Mouse (Mus musculus) embryonic facial prominence, embryonic 10.5 days (tissue): ENCODE results near the gene Arnt2. TPM values are rescaled to one million over a fixed set of nuclear protein-coding genes. Genes with fewer than 3 reads are reported as not detected.
A peak's percentile ranks its signal among the peaks of the same experiment; 100 is the strongest.

ENCODE experiments used
- DNase-seq: peaks from one replicate; pipeline ENCODE4 v3.0.0-alpha.2; 2017; ENCODE audit warnings: low spot score
- H3K27ac ChIP-seq: fragments of 300-500 bp; sonication (generic); replicated peaks from 2 replicates; pipeline ENCODE4 v1.5.1; 2016; ENCODE audit warnings: mild to moderate bottlenecking
- H3K27me3 ChIP-seq: fragments of 300-500 bp; sonication (generic); replicated peaks from 2 replicates; pipeline ENCODE4 v1.6.1; 2016; ENCODE audit warnings: low read depth, mild to moderate bottlenecking; ENCODE audit not compliant: poor library complexity, severe bottlenecking
- H3K36me3 ChIP-seq: fragments of 300-500 bp; sonication (generic); replicated peaks from 2 replicates; pipeline ENCODE4 v1.6.1; 2016; ENCODE audit warnings: mild to moderate bottlenecking, moderate library complexity
- H3K4me1 ChIP-seq: fragments of 300-500 bp; sonication (generic); 2 replicates; pipeline ENCODE4 v1.6.1; 2016
- H3K4me3 ChIP-seq: fragments of 300-500 bp; sonication (generic); 2 replicates; pipeline ENCODE4 v1.5.1; 2016; ENCODE audit warnings: mild to moderate bottlenecking, moderate library complexity
- H3K9me3 ChIP-seq: fragments of 300-500 bp; sonication (generic); 2 replicates; pipeline ENCODE4 v1.6.1; 2016; ENCODE audit warnings: mild to moderate bottlenecking
- WGBS: fragments of 180-500 bp; shearing (Covaris S2); methylation state at CpG from one replicate; pipeline ENCODE4 v1.1.7; 2016; 5-methylcytosine and 5-hydroxymethylcytosine counted together
- polyA plus RNA-seq: library from polyadenylated mRNA; unstranded; fragments of >200 nt; fragmentation: Nextera tagmentation; extraction: Ambion mirVana; gene quantifications from 2 replicates; pipeline ENCODE4 v1.2.1, GENCODE M21; 2016

Arnt2 gene
- polyA plus RNA-seq, 1 experiment from 2014 or later, result 22.2 TPM

DNA sequence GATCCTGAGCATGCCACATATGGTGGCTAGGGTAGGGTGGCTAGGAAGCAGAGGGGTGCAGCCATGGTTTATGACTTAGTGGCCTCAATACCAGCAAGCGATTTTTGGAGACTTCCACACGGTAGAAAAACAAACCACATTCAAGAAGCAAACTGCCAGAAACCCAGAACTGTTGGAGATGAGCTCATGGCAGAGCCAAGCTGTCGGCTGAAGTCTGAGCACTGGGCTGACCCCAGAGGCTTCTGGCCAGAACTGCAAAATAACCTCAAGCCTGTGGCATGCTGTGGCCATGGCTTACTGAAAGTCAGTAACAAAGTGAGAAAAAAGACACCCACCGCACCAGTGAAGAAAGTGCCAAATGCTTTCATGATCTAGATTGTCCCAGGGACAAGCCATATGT is 110.4 kb downstream of the Arnt2 start:
- Histone ChIP-seq H3K4me3 (no peak overlapping the region), H3K9me3 (no peaks in the 10 kb centered on the region), H3K27me3 (no peaks in the 10 kb centered on the region), H3K4me1 (no peaks in the 10 kb centered on the region), H3K27ac (no peak overlapping the region), H3K36me3 (peaks cover 25% of the 10 kb centered on the region)
- no peak for DNase-seq
- 93% methylated on average over 4 of the region's 4 CpGs for WGBS

DNA sequence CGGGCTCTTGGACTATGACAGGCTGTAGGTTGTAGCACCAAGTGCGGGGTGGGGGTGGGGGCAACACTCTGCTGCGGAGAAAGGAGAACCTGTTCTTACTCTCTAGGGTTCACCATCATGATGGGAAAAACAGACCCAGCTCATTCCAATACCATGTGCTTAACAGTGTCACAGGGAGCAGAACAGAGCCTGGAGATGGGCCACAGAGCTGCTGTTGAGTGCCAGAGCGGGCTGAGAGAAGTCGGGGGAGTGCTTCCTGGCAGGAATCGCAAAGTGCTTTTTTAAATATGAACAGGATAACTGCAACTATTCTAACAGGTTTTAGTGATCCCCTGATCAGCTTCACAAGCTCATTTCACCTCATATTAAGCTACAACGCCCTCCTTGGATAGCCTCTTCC is 116.9 kb downstream of the Arnt2 start:
- H3K4me1 ChIP-seq, result no peaks in the 10 kb centered on the region
- no peak for DNase-seq
- no peaks in the 10 kb centered on the region for H3K27me3 ChIP-seq
- H3K27ac ChIP-seq, result no peak overlapping the region
- H3K9me3 ChIP-seq, result no peaks in the 10 kb centered on the region
- H3K4me3 ChIP-seq, result no peak overlapping the region
- 88% methylated on average over 7 of the region's 7 CpGs for WGBS
- peaks cover 34% of the 10 kb centered on the region for H3K36me3 ChIP-seq

DNA sequence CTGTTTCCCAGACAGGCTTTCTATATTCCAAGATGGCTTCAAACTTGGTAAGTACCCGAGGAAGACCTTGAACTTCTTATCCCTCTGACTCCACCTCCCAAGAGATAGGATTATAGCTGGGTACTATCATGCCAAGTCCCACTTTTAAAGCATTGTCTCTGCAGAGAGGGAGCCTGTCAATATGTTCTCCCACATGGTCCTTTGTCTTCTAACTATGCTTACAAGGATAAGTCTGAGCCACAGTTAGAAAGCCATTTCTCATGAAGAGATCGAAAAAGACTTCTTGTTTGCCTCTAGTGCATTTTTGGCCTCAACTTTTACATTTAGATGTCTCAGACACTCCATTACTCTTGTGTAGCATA is 122.8 kb downstream of the Arnt2 start:
- Histone ChIP-seq H3K9me3 (no peaks in the 10 kb centered on the region), H3K27ac (no peak overlapping the region), H3K4me3 (no peak overlapping the region), H3K4me1 (no peaks in the 10 kb centered on the region), H3K36me3 (peaks cover 44% of the 10 kb centered on the region), H3K27me3 (no peaks in the 10 kb centered on the region)
- no peak for DNase-seq
- WGBS, result 87% methylated on average over 2 of the region's 2 CpGs

DNA sequence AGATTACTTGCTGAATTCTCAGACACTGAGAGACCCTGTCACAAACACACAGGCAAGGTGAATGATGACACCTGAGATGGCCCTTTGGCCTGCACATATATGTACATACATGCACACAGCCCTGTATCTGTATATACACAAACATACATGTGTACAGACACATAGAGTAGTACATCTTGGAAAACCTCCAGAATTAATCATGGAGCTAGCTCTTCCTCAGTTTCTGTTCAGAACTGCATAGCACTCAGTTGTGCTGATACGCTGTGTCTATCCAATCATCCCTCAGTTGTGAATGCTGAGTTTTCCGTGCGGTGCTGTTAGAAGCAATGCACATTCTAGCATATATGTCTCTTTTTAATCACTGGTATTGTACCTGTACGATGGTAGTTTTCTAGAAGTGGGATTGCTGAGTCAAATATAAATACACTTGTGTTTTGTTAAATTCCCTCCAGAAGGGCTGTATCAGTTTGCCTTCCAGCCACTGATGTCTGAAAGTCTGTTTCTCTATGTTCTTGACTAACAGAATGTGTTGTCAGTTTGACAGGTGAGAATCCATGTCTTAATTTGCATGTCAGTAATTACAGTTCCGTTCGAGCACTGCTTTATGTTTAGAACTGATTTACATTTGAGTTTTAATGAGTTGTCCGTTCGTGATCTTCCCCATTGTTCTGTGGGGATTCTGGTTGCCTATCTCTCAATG is 123.3 kb downstream of the Arnt2 start:
- Histone ChIP-seq H3K36me3 (peaks cover 47% of the 10 kb centered on the region), H3K27me3 (no peaks in the 10 kb centered on the region), H3K4me1 (no peaks in the 10 kb centered on the region), H3K4me3 (no peak overlapping the region), H3K27ac (no peak overlapping the region), H3K9me3 (no peaks in the 10 kb centered on the region)
- no peak for DNase-seq
- WGBS, result 92% methylated on average over 8 of the region's 8 CpGs

DNA sequence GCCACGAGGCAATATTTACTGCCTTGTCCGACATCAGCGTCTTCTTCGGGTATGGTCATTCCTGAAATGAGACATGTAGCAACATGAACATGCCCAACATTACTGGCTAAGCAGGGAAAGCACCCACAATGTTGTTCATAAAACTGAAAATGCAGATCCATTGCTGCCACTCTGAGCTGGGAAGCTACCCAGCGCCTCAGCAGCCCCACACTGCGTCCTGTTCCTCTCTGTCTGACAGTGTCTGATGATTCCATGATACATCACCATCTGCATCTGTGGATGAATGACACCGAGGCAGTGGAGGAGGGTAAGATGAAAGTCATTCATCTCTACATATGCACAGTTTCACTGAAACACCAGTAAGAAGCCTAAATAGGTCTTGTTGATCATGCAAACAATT is 124.2 kb downstream of the Arnt2 start:
- Histone ChIP-seq H3K27me3 (no peaks in the 10 kb centered on the region), H3K4me3 (no peak overlapping the region), H3K36me3 (peaks cover 48% of the 10 kb centered on the region), H3K9me3 (no peaks in the 10 kb centered on the region), H3K4me1 (no peaks in the 10 kb centered on the region), H3K27ac (no peak overlapping the region)
- WGBS, result 93% methylated on average over 7 of the region's 7 CpGs
- DNase-seq, result no peak

DNA sequence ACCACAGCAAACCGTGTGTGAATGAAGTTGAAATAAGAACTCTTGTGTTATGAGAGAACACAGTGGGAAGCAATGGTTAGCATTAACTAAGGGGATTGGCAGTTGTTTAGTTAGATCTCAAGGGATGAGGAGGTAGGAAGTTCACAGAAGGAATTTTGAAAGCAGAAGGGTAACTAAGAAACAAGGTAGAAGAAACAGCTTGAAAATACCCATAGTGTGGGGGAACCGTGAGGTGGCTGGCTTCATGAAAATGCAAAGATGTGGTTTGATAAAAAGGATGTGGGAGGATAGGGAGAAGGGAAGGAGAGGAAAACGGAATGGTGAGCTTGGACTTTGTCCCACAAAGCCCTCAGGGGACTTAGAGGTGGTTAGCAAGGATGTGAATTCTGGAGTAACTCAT is 125.0 kb downstream of the Arnt2 start:
- H3K4me3 ChIP-seq, result no peak overlapping the region
- peaks cover 55% of the 10 kb centered on the region for H3K36me3 ChIP-seq
- no peak for DNase-seq
- WGBS, result 83% methylated on average over 3 of the region's 3 CpGs
- H3K9me3 ChIP-seq, result no peaks in the 10 kb centered on the region
- H3K27ac ChIP-seq, result no peak overlapping the region
- no peaks in the 10 kb centered on the region for H3K4me1 ChIP-seq
- H3K27me3 ChIP-seq, result no peaks in the 10 kb centered on the region

DNA sequence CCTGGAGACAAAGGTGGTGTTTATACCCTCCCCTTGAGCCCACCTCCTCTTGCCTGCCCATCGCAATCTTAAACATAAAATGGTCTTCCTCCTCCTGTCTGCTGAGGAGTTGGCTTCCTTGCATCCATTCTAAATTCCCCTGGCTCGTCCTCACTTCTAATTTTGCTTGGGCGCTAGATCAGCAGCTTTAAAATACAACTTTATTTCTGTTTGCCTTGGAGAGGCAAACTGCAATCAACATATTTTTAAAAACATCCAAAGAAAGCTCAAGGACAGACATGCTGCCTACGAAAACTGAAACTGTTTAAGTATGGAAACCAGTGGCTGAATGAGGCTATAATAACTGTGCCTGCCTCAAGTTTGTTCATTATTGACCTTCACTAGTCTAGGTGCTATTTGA is 127.7 kb downstream of the Arnt2 start:
- WGBS, result 89% methylated on average over 4 of the region's 4 CpGs

DNA sequence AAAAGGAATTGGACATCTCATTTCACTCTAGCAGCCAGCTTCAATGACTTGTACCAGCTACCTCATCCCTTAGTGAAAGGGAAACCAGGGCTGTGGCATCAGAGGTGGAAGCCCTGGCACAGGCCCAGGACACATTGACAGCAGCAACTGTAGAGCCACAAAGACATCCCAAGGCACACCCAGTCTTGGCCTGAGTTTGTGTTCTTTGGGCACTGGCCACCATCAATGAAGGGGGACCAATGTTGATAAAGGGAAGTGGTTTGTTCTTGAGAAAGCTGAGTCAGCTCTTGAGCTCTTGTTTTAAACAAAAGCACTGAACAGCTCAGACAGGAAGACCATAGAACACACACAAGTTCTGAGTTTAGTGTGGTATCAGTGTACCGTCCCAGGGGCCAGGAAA is 130.7 kb downstream of the Arnt2 start:
- Histone ChIP-seq H3K4me3 (no peak overlapping the region), H3K27ac (no peak overlapping the region), H3K9me3 (no peaks in the 10 kb centered on the region), H3K4me1 (no peaks in the 10 kb centered on the region), H3K27me3 (no peaks in the 10 kb centered on the region), H3K36me3 (peaks cover 78% of the 10 kb centered on the region)
- no peak for DNase-seq
- whole genome bisulfite sequencing, result 80% methylated on average over 1 of the region's 1 CpGs

More for the DNA sequence above, 127.7 kb downstream of the Arnt2 start:
- no peak overlapping the region for H3K27ac ChIP-seq
- no peaks in the 10 kb centered on the region for H3K9me3 ChIP-seq
- DNase-seq, result no peak
- no peaks in the 10 kb centered on the region for H3K4me1 ChIP-seq
- no peaks in the 10 kb centered on the region for H3K27me3 ChIP-seq
- H3K4me3 ChIP-seq, result no peak overlapping the region
- H3K36me3 ChIP-seq, result peaks cover 59% of the 10 kb centered on the region

DNA sequence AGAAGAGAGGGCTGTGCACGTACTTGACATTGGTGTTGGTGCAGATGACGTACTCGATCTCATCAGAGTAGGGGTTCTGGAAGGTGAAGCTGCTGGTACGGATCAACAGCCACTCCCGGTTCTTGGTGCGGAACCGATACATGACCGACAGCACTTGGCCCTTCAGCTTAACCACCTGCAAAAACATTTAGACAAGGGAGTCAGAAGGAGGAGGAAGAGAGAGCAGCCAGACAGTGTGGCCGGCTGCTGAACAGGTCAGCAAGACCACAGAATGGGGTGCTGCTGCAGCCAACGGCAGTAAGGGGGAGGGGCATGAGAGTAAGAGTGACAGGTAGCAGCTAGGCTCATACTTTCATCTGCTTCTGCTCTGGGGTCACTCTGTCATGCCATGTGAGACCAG is 134.7 kb downstream of the Arnt2 start:
- H3K36me3 ChIP-seq, result peaks cover 84% of the 10 kb centered on the region
- no peaks in the 10 kb centered on the region for H3K9me3 ChIP-seq
- no peak overlapping the region for H3K4me3 ChIP-seq
- H3K4me1 ChIP-seq, result 0 out of 2 replicates have a peak, but pooled peaks cover 5% of the 10 kb centered on the region
- DNase-seq, result no peak
- no peak overlapping the region for H3K27ac ChIP-seq
- 80% methylated on average over 10 of the region's 10 CpGs for WGBS
- H3K27me3 ChIP-seq, result no peaks in the 10 kb centered on the region

DNA sequence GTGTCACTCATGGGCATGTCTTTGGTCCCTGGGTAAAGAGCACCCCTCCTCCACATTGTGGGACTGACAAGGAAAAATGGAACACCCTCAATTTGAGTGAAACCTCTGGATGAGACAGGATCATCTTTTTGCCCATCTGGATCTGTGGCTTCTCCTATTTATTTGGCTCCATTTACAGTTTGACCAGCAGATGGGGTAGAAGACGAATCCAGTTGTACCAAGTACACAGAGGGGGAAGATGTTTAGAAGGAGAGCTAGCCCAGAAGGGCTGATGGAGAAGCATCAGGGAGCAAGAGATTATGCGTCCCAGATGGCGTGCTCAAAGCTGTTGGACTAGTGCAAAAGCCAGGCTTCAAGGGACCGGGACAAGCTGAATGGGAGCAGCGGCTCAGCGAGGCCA is 136.0 kb downstream of the Arnt2 start:
- no peak for DNase-seq
- no peaks in the 10 kb centered on the region for H3K9me3 ChIP-seq
- no peak overlapping the region for H3K4me3 ChIP-seq
- peaks cover 84% of the 10 kb centered on the region for H3K36me3 ChIP-seq
- no peaks in the 10 kb centered on the region for H3K27me3 ChIP-seq
- 0 out of 2 replicates have a peak, but pooled peaks cover 5% of the 10 kb centered on the region for H3K4me1 ChIP-seq
- WGBS, result 82% methylated on average over 6 of the region's 6 CpGs
- H3K27ac ChIP-seq, result no peak overlapping the region

DNA sequence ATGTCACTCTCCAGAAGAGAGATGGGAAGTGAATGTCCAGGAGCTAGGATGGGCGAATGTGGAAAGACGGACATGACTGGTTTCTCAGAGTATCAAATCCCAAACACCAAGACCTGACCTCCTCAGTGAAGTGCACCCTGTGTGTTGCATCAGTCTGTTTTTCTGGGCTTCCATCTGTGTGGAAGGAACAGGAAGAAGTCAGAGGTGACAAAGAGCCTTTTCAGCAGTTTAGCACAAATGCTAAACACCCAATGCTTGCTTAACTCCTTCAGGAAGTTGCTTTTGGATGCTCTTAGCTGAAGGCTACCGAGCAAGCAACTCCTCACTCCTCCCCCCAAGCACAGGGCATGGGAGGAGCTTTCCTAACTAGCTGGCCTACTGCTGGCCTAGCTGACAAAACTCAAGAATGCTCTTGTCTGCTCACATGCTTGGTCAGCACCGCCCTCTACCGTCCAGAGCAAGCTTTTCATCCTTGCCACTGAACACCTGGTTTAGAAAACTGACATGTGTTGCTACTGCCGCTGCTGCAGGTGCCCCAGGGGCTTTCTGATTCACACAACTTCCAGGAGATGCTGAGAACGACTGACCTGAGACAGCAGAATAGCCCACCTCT is 137.7 kb downstream of the Arnt2 start:
- DNase-seq, result peak; percentile 78
- WGBS, result 24% methylated on average over 7 of the region's 7 CpGs
- Histone ChIP-seq H3K27ac (no peak overlapping the region), H3K4me1 (0 out of 2 replicates have a peak, but pooled peaks cover 5% of the 10 kb centered on the region), H3K4me3 (no peak overlapping the region), H3K36me3 (peaks cover 91% of the 10 kb centered on the region), H3K9me3 (no peaks in the 10 kb centered on the region), H3K27me3 (no peaks in the 10 kb centered on the region)

DNA sequence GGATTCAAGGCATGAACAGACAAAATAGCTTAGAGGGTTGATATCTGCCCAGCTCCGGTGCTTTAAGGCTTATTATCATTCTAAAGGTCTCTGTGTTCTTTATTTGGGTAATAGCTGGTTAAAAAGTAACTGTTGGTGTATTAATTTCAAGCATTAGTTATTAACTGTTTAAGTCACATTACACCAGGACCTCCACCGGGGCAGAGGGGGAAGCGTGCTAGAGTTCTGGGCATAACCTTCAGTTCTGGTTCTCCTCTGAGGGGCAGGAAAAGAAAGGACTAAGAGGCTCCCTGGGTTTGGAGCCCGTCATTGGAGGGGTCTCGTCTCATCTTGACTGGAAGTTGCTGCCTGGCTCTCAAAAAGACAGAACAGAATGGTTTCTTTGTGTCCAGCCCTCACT is 138.5 kb downstream of the Arnt2 start:
- no peak overlapping the region for H3K27ac ChIP-seq
- no peaks in the 10 kb centered on the region for H3K9me3 ChIP-seq
- no peaks in the 10 kb centered on the region for H3K27me3 ChIP-seq
- 0 out of 2 replicates have a peak, but pooled peaks cover 5% of the 10 kb centered on the region for H3K4me1 ChIP-seq
- DNase-seq, result no peak
- H3K36me3 ChIP-seq, result peaks cover 91% of the 10 kb centered on the region
- 86% methylated on average over 5 of the region's 5 CpGs for WGBS
- H3K4me3 ChIP-seq, result no peak overlapping the region

DNA sequence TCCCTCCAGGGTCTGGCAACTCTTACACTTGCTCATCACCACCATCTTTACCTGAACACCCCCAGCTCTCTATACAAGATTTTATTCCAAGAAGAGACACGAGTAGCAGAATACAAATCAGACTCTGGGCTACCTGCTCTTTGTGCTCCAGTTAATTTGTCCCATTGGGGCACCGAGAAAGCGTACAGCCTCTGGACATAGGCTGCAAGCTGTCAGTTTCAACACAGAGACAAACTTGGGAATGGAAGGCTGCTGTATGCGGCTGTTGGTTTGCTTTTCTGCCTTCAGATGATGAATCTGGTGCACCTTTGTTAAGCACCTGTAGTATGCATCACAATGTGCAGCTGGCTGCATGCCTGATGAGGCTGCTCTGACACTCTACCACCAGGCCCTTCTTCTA is 146.5 kb downstream of the Arnt2 start:
- 91% methylated on average over 4 of the region's 4 CpGs for WGBS
- Histone ChIP-seq H3K4me1 (no peaks in the 10 kb centered on the region), H3K27me3 (no peaks in the 10 kb centered on the region), H3K4me3 (no peak overlapping the region), H3K36me3 (peaks cover 85% of the 10 kb centered on the region), H3K27ac (no peak overlapping the region), H3K9me3 (no peaks in the 10 kb centered on the region)
- no peak for DNase-seq
